Mouse (Mus musculus) splenic B cell, adult 2 months (primary cell): ENCODE measurements around the gene Acsf2.

Experiments
- DNase-seq: peaks from one replicate; pipeline ENCODE4 v3.0.0-alpha.2; 2011; ENCODE audit warnings: low read depth, low spot score
- H3K27me3 ChIP-seq: 2 replicates; pipeline ENCODE4 v1.6.1; 2012; ENCODE audit warnings: mild to moderate bottlenecking, low read length, moderate library complexity, mixed read lengths; ENCODE audit not compliant: control insufficient read depth, poor library complexity, insufficient read depth, severe bottlenecking
- H3K36me3 ChIP-seq: 2 replicates; pipeline ENCODE4 v1.6.1; 2012; ENCODE audit warnings: mild to moderate bottlenecking, low read length, moderate library complexity, mixed read lengths; ENCODE audit not compliant: control insufficient read depth, poor library complexity, insufficient read depth, severe bottlenecking

Gene Acsf2

GRCm38 (mm10) chr11:94574560-94574959, 27.1 kb downstream of the Acsf2 start:
- H3K27me3 ChIP-seq = no peaks in the 10 kb centered on the region
- H3K36me3 ChIP-seq = 0 out of 2 replicates have a peak, but pooled peaks cover 1% of the 10 kb centered on the region
- DNase-seq = peak; percentile 27

DNA sequence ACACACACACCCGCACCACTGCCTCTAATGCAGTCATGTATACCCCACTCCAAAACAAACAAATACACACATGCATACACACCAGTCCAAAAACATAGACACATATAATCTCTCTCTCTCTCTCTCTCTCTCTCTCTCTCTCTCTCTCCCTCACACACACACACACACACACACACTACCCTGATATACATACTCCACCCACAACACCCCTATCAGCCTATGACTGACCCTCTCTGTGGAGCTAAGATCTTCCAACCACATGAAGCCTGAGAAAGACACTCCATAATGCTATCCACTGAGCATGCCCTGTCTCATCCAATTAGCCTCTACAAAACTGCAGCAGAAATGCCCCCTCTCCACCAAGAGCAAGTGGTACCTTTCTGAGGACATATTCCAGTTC, 29.8 kb downstream of the Acsf2 start:
- Histone ChIP-seq H3K27me3 (no peaks in the 10 kb centered on the region), H3K36me3 (peaks cover 5% of the 10 kb centered on the region)
- DNase-seq = no peak

DNA sequence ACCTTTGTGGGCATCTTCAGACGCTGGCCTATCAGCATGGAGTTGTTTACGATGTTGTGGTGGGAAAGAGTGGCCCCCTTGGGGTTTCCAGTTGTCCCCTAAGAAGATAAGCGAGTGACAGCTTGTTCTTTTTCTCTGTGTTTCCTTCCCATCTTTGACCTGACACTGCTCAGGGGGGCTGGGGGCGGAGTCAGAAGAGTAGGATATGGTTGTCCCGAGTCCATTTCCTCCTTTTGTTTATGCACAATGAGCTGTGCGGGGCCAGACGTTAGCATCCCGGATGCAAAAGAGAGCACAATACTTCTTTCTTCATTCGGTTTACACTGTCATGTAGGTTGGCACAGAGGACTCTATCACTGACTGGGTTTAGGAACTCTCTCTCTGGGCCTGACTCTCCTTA, 31.1 kb downstream of the Acsf2 start:
- Histone ChIP-seq H3K36me3 (peaks cover 5% of the 10 kb centered on the region), H3K27me3 (no peaks in the 10 kb centered on the region)
- DNase-seq = no peak

- H3K36me3 ChIP-seq = peaks cover 5% of the 10 kb centered on the region
- DNase-seq = no peak
- no peaks in the 10 kb centered on the region for H3K27me3 ChIP-seq
These were observed 34.3 kb downstream of the Acsf2 start for GRCm38 (mm10) chr11:94567326-94567725.

DNA sequence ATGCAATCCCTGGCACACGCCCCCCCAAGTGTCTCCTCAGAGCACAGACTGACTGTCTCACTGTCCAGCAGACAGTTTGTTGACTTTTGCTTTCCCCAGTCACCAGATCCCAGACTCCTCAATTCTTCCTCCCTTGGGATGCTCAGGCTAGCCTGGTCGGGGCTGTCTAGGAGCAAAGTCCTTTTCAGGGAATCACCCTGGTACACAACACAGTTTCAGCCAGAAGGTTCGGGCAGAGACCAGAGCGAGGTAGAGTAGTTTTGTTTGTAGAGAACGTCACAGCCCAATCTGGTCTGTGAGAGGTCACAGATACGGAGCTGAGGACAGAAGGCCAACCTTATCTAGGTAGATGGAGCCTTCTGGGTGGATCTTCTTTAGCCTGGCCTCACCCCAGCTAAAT, 35.1 kb downstream of the Acsf2 start:
- Histone ChIP-seq H3K36me3 (peaks cover 10% of the 10 kb centered on the region), H3K27me3 (no peaks in the 10 kb centered on the region)
- no peak for DNase-seq

- Histone ChIP-seq H3K27me3 (no peaks in the 10 kb centered on the region), H3K36me3 (peaks cover 13% of the 10 kb centered on the region)
- DNase-seq = no peak
These were observed 36.6 kb downstream of the Acsf2 start for GRCm38 (mm10) chr11:94565151-94565479.

DNA sequence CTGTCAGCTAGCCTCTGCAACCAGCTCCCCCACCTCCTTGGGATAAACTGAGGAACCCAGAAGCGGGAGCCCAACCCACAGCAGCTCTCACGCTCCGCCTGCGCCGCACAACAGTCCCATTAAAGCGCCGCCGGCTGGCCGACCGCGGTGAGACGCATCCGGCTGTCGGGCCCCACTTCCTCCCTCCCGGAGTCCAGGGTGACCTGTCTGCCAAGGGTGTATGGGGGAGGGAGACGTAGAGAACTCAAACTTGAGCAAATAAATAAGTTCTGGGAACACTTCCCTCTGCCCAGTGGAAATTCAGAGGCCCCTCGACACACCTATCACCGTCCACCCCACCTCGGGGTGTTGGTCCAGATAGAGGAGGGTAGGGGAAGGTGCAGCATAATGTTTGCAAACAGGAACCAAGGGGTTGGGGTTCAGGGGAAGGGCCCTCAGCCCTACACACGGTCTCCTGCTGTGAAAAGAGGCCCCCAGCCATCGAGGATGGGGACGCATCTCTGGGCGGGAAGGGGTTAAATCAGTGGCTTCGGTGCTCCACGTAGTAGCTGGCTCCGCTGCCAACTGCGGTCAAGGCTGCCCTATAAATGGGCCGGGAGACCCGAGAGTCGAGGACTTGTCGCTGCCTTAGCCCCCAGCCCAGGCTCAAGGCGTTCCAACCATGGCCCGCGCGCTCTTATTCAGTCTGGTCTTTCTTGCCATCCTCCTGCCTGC, 37.1 kb downstream of the Acsf2 start, which contains the start of gene Chad:
Chad (plus strand) TSS at position 611 of the 714 bp plus-strand sequence.
- Histone ChIP-seq H3K27me3 (no peaks in the 10 kb centered on the region), H3K36me3 (peaks cover 11% of the 10 kb centered on the region)
- DNase-seq = peak; percentile 47

GRCm38 (mm10) chr11:94563821-94564220, 37.9 kb downstream of the Acsf2 start:
- Histone ChIP-seq H3K27me3 (no peaks in the 10 kb centered on the region), H3K36me3 (peaks cover 7% of the 10 kb centered on the region; the same call in 1 of the 2 replicates)
- DNase-seq = no peak

- no peak for DNase-seq
- no peaks in the 10 kb centered on the region for H3K27me3 ChIP-seq
These were observed 38.3 kb downstream of the Acsf2 start for GRCm38 (mm10) chr11:94563383-94563782.

GRCm38 (mm10) chr11:94558226-94558625, 43.4 kb downstream of the Acsf2 start:
- peaks cover 13% of the 10 kb centered on the region; the same call in 1 of the 2 replicates for H3K36me3 ChIP-seq
- H3K27me3 ChIP-seq = no peaks in the 10 kb centered on the region
- no peak for DNase-seq

More at GRCm38 (mm10) chr11:94563383-94563782, 38.3 kb downstream of the Acsf2 start:
- H3K36me3 ChIP-seq = peaks cover 7% of the 10 kb centered on the region; the same call in 1 of the 2 replicates

DNA sequence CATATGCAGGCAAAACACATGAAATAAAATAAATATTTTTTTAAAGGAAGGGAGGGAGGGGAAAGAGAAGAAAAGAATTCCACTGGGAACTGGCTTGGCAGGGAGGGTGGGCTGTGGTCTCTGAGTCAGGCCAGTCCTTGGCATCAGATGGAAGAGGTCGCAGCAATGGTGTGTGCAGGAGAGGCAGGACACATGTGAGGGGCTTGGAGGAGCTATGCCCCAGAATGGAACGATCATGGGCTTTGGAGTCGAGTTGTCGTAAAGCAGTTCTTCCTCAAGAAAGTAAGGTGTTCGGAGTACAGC, 51.3 kb downstream of the Acsf2 start:
- no peaks in the 10 kb centered on the region for H3K36me3 ChIP-seq
- H3K27me3 ChIP-seq = no peaks in the 10 kb centered on the region
- DNase-seq = no peak

- H3K27me3 ChIP-seq = no peaks in the 10 kb centered on the region
- no peaks in the 10 kb centered on the region for H3K36me3 ChIP-seq
- DNase-seq = peak; percentile 37
These were observed 51.8 kb downstream of the Acsf2 start for GRCm38 (mm10) chr11:94549691-94550441.

- Histone ChIP-seq H3K36me3 (no peaks in the 10 kb centered on the region), H3K27me3 (no peaks in the 10 kb centered on the region)
- DNase-seq = peak; percentile 96
These were observed 52.6 kb downstream of the Acsf2 start, which contains the start of gene Rsad1 for GRCm38 (mm10) chr11:94548888-94549690. Gene Rsad1, minus strand, starts transcription at chr11:94549255.

- peak; percentile 42 for DNase-seq
- Histone ChIP-seq H3K27me3 (no peaks in the 10 kb centered on the region), H3K36me3 (no peaks in the 10 kb centered on the region)
These were observed 53.5 kb downstream of the Acsf2 start for GRCm38 (mm10) chr11:94548041-94548784.
